Mouse (Mus musculus): ENCODE results near the gene Fbxl19.
"Not testable (repeated sequence)": the region's sequence is repeated elsewhere in the genome, so short reads cannot be mapped to it uniquely, and the experiment has no call there.

The Fbxl19 gene

GRCm38 (mm10) chr7:127767671-127768345, 23.5 kb downstream of the Fbxl19 start:
- no peak for DNase-seq (ENCODE audit: low spot score in 2 of 2)

GRCm38 (mm10) chr7:127768346-127768996, 24.1 kb downstream of the Fbxl19 start:
- no peak for DNase-seq (ENCODE audit: low spot score in 2 of 2)

GRCm38 (mm10) chr7:127768997-127769593, 24.8 kb downstream of the Fbxl19 start:
- DNase-seq (ENCODE audit: low spot score in 2 of 2) = peak; percentile 93 to 96

- peak; percentile 52 to 57 for DNase-seq (ENCODE audit: low spot score in 2 of 2)
These were observed 25.3 kb downstream of the Fbxl19 start, which contains the start of gene Orai3 for GRCm38 (mm10) chr7:127769651-127770038. Gene Orai3 (plus strand): TSS chr7:127769815.

- no peak for DNase-seq (ENCODE audit: low spot score in 2 of 2)
These were observed 25.9 kb downstream of the Fbxl19 start for GRCm38 (mm10) chr7:127770039-127770905.

- no peak for DNase-seq (ENCODE audit: low spot score in 2 of 2)
These were observed 26.9 kb downstream of the Fbxl19 start for GRCm38 (mm10) chr7:127771262-127771661.

- no peak for DNase-seq (ENCODE audit: low spot score in 2 of 2)
These were observed 27.7 kb downstream of the Fbxl19 start for GRCm38 (mm10) chr7:127772080-127772479.

- DNase-seq (ENCODE audit: low spot score in 2 of 2) = no peak
These were observed 28.2 kb downstream of the Fbxl19 start for GRCm38 (mm10) chr7:127772557-127772956.

GRCm38 (mm10) chr7:127773664-127774384, 29.5 kb downstream of the Fbxl19 start:
- peak in 1 of 2 experiments; percentile 65 for DNase-seq (ENCODE audit: low spot score in 2 of 2)

GRCm38 (mm10) chr7:127775837-127776236, 31.5 kb downstream of the Fbxl19 start:
- DNase-seq (ENCODE audit: low spot score in 2 of 2) = not testable (repeated sequence)

GRCm38 (mm10) chr7:127776426-127776825, 32.1 kb downstream of the Fbxl19 start, which contains the start of gene Setd1a:
Gene Setd1a (plus strand): TSS chr7:127776670.
- peak; percentile 66 to 88 for DNase-seq (ENCODE audit: low spot score in 2 of 2)

- DNase-seq (ENCODE audit: low spot score in 2 of 2) = peak; percentile 91 to 96
These were observed 32.6 kb downstream of the Fbxl19 start for GRCm38 (mm10) chr7:127776878-127777473.

- DNase-seq (ENCODE audit: low spot score in 2 of 2) = peak in 1 of 2 experiments; percentile 65
These were observed 33.3 kb downstream of the Fbxl19 start for GRCm38 (mm10) chr7:127777474-127778266.

GRCm38 (mm10) chr7:127778350-127778749, 34.0 kb downstream of the Fbxl19 start:
- DNase-seq (ENCODE audit: low spot score in 2 of 2) = no peak

GRCm38 (mm10) chr7:127785308-127785707, 41.0 kb downstream of the Fbxl19 start, which contains the start of gene Gm49388:
Gene Gm49388 (plus strand): TSS chr7:127785608.
- DNase-seq (ENCODE audit: low spot score in 2 of 2) = no peak

GRCm38 (mm10) chr7:127797076-127797845, 52.9 kb downstream of the Fbxl19 start:
- DNase-seq (ENCODE audit: low spot score in 2 of 2) = no peak

- DNase-seq (ENCODE audit: low spot score in 2 of 2) = peak in 1 of 2 experiments; percentile 33
These were observed 54.2 kb downstream of the Fbxl19 start for GRCm38 (mm10) chr7:127798591-127798990.

GRCm38 (mm10) chr7:127799211-127799610, 54.9 kb downstream of the Fbxl19 start:
- no peak for DNase-seq (ENCODE audit: low spot score in 2 of 2)

GRCm38 (mm10) chr7:127799738-127800137, 55.4 kb downstream of the Fbxl19 start:
- no peak for DNase-seq (ENCODE audit: low spot score in 2 of 2)

Measured in cerebellum, postnatal 4 days (tissue).